Mouse (Mus musculus) liver, embryonic 14.5 days (tissue): Measurements from ENCODE around the gene Aagab. TPM values are rescaled to one million over a fixed set of nuclear protein-coding genes. Genes with fewer than 3 reads are reported as not detected.

Experiments
- ATAC-seq: fragments of 200-750 bp; cut with Nextera tagmentation; 2 replicates; pipeline ENCODE4 v1.8.0; 2017; ENCODE audit warnings: moderate number of reproducible peaks, mild to moderate bottlenecking, moderate library complexity; ENCODE audit not compliant: insufficient read depth
- DNase-seq, 3 experiments: peaks; one replicate each; pipeline ENCODE4 v3.0.0-alpha.2; 2012 to 2013; ENCODE audit warnings: low read depth in 3 of 3, low spot score in 3 of 3
- H3K27ac ChIP-seq: fragments of 300-500 bp; sonication (generic); 2 replicates; pipeline ENCODE4 v1.5.1; 2014; ENCODE audit warnings: moderate library complexity, mild to moderate bottlenecking, control low read depth, inconsistent platforms
- H3K27me3 ChIP-seq: fragments of 300-500 bp; sonication (generic); 2 replicates; pipeline ENCODE4 v1.6.1; 2014; ENCODE audit warnings: mild to moderate bottlenecking, low read length, moderate library complexity; ENCODE audit not compliant: control insufficient read depth, insufficient read depth
- H3K36me3 ChIP-seq: fragments of 300-500 bp; sonication (generic); replicated peaks from 2 replicates; pipeline ENCODE4 v1.6.1; 2014; ENCODE audit warnings: low read depth; ENCODE audit not compliant: control insufficient read depth, insufficient read depth
- H3K4me1 ChIP-seq, 2 experiments: fragments of 200-500 bp in 1 of 2; fragments of 300-500 bp in 1 of 2; sonication (generic) in 1 of 2; replicated peaks; 2 replicates each; pipeline ENCODE4 v1.6.1; 2012 to 2014; ENCODE audit warnings: antibody characterized with exemption in 1 of 2, inconsistent platforms in 1 of 2, low read length in 1 of 2; ENCODE audit not compliant: control insufficient read depth in 2 of 2, insufficient read depth in 2 of 2
- H3K4me2 ChIP-seq: fragments of 300-500 bp; sonication (generic); 2 replicates; pipeline ENCODE4 v1.6.1; 2014; ENCODE audit warnings: low read depth, mild to moderate bottlenecking, control low read depth, moderate library complexity
- H3K4me3 ChIP-seq, 2 experiments: fragments of 200-500 bp in 1 of 2; fragments of 300-500 bp in 1 of 2; sonication (generic) in 1 of 2; 2 replicates each; pipeline ENCODE4 v1.5.1; 2012 to 2014; ENCODE audit warnings: low read depth in 2 of 2, low read length in 2 of 2, mild to moderate bottlenecking in 2 of 2, control low read depth in 1 of 2, inconsistent platforms in 1 of 2, moderate library complexity in 1 of 2; ENCODE audit not compliant: insufficient read depth in 1 of 2
- H3K9ac ChIP-seq: fragments of 300-500 bp; sonication (generic); replicated peaks from 2 replicates; pipeline ENCODE4 v1.6.1; 2014; ENCODE audit warnings: mild to moderate bottlenecking, control low read depth, moderate library complexity
- H3K9me3 ChIP-seq: fragments of 300-500 bp; sonication (generic); 2 replicates; pipeline ENCODE4 v1.6.1; 2016; ENCODE audit warnings: low read length, mixed read lengths; ENCODE audit not compliant: control insufficient read depth
- CTCF ChIP-seq: IDR thresholded peaks from 2 replicates; pipeline ENCODE4 v1.5.1; 2016; ENCODE audit warnings: antibody characterized with exemption, low read depth, control low read depth
- EP300 ChIP-seq: IDR thresholded peaks from 2 replicates; pipeline ENCODE4 v1.6.1; 2016; ENCODE audit warnings: antibody characterized with exemption, low read depth
- WGBS: fragments of 180-500 bp; shearing (Covaris S2); extraction: QIAGEN DNeasy Blood & Tissue Kit; methylation state at CpG from one replicate; pipeline ENCODE4 v1.1.7; 2014; ENCODE audit not compliant: insufficient replicate concordance; 5-methylcytosine and 5-hydroxymethylcytosine counted together
- polyA plus RNA-seq, 2 experiments: library from polyadenylated mRNA; depleted of rRNA in 1 of 2; stranded (reverse) in 1 of 2; unstranded in 1 of 2; fragments of >200 nt; fragmentation: Nextera tagmentation in 1 of 2; extraction: Ambion mirVana in 1 of 2; gene quantifications; 2 replicates each; pipeline versions ENCODE4 v1.2.1 to v1.2.3; 2012 to 2014

Aagab gene
- polyA plus RNA-seq, 2 experiments: 6.9 to 15.0 TPM

DNA sequence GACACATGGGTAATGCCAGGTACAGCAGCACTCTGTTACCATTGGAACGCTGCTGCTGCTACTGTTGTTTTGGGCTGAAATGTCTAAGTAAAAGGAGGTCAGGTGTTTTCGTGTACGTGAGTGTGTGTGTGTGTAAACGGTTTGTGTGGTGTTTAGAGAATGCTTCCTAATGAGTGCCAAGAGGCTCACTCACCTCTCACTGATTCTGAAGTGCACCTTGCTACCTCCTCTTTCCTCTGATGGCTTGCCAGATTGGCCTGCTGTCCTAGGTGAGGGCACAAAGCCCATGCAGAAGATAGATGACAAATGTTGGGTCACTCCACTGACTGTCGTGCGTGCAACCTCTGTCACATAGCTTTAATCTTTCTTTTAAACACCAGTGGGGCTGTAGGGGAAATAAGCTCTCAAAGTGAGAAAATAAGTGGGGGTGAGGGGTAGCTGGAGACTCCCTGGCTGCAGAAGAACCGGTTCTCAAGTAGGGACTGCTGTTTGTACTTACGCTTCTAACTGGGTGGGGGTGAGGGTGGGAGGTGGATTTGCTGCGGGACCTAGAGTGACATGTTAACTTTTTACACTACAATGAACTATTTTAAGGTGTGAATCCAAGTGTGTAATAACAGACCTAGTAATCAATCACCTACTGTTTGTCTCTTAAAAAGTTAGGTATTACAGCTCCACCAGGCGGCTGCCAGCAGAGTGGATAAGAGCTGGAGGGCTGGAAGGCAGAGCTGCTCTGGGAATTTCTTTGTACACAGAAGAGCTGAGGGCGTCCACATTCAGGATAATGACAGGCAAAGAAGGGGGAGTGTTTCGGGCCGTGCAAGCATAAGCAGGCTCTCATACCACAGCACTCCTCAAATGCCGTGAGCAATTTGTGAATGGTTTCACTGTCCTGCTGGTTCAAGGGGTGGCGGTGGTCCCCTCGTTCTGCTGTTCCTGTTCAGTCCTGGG lies 10.4 kb downstream of the Aagab start:
- WGBS: 64% methylated on average over 16 of the region's 16 CpGs
- Histone ChIP-seq H3K4me3 (no peak overlapping the region), H3K36me3 (peaks cover 12% of the 10 kb centered on the region; the same call in 1 of the 2 replicates), H3K9me3 (no peaks in the 10 kb centered on the region), H3K4me2 (no peak overlapping the region), H3K27ac (no peak overlapping the region), H3K9ac (no peak overlapping the region), H3K27me3 (no peaks in the 10 kb centered on the region), H3K4me1 (peaks cover 0 to 22% of the 10 kb centered on the region in 2 experiments; a peak in 2 of 4 replicates)
- ATAC-seq (no peak), DNase-seq (no peak)
- TF ChIP-seq EP300 (no peak), CTCF (0 out of 2 replicates have a peak, but pooled peaks have one; percentile 4)

DNA sequence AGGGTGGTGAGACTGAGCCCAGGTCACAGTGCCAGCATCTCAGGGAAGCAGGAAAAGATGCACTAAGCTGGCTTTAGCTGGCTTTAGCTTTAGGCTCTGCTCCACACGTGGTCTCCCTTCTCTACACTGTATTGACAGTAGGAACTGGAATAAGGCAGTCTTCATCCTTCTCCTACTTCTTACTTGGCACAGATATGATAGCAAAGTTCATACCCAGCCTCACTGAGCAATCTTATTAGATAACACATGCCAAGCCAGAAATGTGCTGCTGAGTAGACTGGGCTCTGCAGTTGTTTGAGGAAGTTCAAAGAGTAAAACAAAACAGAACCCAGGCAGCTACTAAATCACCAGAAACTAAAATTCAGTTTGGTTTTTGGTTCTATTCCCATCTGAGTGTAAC lies 11.1 kb downstream of the Aagab start:
- TF ChIP-seq EP300 (no peak), CTCF (no peak)
- WGBS: 33% methylated on average over 1 of the region's 1 CpGs
- H3K4me2 ChIP-seq: no peak overlapping the region

DNA sequence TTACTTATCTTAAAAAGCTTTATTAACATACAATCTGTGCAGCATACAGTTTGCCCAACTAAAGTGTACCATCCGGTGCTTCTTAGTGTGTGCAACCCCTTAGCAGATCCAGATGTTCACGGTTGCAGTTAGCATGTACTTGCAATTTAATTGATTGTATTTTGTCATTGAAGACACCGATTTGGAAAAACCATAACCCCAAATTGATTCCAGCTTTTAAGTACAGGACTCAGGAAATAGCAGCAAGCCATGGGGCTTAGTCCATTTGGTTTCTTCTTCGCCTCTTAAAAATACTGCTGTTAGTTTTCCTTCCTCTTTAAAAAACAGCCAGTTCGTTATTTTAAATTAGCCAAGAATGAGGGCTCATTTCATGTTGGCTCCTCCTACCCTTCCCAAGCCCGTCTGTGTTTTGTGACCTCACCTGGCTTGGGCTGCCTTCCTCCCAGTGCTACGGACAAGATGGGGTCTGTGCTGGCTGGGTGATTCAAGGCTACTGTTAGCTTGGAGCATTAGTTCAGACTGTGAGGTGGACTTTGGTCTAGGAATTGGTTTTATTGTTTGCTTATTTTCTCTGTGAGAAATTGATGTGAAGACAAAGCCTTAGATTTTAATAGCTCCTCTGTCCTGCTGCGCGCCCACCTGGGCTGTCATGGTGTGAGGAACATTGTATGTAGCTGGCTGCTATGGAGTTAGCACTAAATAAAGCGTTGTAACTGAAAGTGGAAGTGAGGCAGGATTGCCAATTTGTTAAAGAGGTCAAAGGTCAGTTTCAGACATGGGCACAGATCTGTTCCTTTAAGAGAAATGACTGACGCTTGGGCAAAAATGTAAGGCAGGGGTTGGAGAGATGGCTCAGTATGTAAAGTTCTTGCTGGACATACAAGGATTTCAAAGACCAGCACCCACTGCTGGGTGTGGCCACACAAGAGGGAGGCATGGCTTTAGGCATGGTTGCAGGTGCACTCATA lies 11.8 kb downstream of the Aagab start:
- Histone ChIP-seq H3K4me3 (no peak overlapping the region), H3K4me2 (no peak overlapping the region; the same call in 1 of the 2 replicates), H3K36me3 (peaks cover 20% of the 10 kb centered on the region), H3K9ac (no peak overlapping the region), H3K27me3 (no peaks in the 10 kb centered on the region), H3K9me3 (no peaks in the 10 kb centered on the region), H3K27ac (no peak overlapping the region), H3K4me1 (peaks cover 0 to 22% of the 10 kb centered on the region in 2 experiments; a peak in 2 of 4 replicates)
- 68% methylated on average over 11 of the region's 11 CpGs for WGBS
- ATAC-seq (no peak), DNase-seq (no peak)
- no peak for TF ChIP-seq CTCF
- no peak for TF ChIP-seq EP300

More for the DNA sequence above, 11.1 kb downstream of the Aagab start:
- Histone ChIP-seq H3K27ac (no peak overlapping the region), H3K9ac (no peak overlapping the region), H3K27me3 (no peaks in the 10 kb centered on the region), H3K36me3 (peaks cover 17% of the 10 kb centered on the region), H3K4me1 (peaks cover 0 to 22% of the 10 kb centered on the region in 2 experiments; a peak in 2 of 4 replicates), H3K4me3 (no peak overlapping the region), H3K9me3 (no peaks in the 10 kb centered on the region)
- no peak for DNase-seq
- ATAC-seq: no peak

DNA sequence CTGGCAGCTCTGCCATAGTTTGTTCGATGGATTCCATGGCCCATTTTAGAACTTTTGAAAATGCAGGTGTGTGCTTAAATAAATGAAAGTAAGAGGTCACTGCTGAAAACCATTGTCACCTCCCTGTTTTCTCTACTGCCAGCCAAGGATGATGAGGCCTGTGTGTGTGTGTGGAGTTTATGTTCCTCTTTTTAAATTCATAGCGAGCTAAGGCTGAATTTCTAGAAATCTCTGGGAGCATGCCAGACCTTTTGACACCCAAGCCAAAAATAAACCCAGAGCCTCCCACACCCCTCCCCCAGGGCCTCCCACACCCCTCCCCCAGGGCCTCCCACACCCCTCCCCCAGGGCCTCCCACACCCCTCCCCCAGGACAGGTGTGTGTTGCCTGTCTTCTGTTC lies 15.5 kb downstream of the Aagab start:
- H3K27ac ChIP-seq: no peak overlapping the region
- ATAC-seq (no peak), DNase-seq (no peak)
- no peak overlapping the region for H3K9ac ChIP-seq
- TF ChIP-seq CTCF: no peak
- no peak for TF ChIP-seq EP300
- H3K4me1 ChIP-seq: peaks cover 0 to 11% of the 10 kb centered on the region in 2 experiments; a peak in 2 of 4 replicates
- H3K36me3 ChIP-seq: peaks cover 26% of the 10 kb centered on the region
- WGBS: 78% methylated on average over 2 of the region's 2 CpGs
- no peak overlapping the region for H3K4me3 ChIP-seq
- H3K9me3 ChIP-seq: no peaks in the 10 kb centered on the region
- H3K27me3 ChIP-seq: no peaks in the 10 kb centered on the region
- H3K4me2 ChIP-seq: no peak overlapping the region
